Mouse (Mus musculus) MN1 (cell line): ENCODE measurements around the gene Becn1.

ENCODE experiments used
- DNase-seq: peaks from one replicate; pipeline ENCODE4 v3.0.0-alpha.2; 2016; ENCODE audit warnings: low spot score

Gene Becn1

DNA sequence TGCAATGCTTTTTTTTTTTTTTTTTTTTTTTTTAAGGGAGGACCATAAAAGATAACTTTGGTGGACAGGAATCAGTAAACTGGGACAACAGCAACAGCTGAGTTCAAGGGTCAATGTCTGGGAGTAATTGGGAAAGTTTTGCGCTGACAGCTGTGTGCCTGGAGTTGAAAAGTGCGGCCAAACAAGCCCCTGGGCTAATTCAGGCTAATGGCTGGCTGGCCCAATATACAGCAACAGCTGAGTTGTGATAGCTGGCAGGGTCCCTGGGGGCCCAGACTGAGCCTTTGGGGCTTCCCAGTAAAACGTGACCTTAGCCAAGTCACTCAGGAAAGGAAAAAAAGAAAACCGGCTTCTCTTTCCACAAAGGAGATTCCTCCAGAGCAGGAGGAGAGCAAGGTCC, 57.0 kb downstream of the Becn1 start:
- DNase-seq = no peak

DNA sequence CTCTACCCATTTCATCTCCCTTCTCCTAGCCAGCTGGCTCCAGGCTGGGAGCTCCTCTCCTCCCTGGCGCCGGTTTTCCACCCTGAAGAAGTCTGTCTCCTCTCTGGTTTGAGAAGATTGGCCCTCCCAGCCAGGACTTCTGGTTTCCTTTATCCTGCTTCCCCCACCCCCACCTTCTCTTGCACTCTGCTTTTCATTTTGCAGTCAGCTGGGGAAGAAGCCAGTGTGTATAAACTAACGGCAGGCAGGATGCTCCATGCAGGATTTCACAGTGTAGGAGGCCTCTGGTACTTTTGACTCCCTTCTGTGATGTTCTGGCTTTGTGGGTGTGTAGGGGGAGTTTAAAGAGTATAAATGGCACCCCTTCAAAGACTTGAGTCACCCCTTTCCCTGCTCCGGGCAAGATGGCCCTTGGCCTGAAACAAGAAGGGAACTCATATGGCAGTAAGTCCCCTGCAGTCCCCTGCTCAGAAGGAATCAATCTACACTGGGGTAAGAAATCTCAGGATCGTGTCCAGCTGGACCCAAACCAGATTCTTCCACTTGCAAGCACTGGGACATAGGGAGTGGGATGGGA, 63.9 kb downstream of the Becn1 start:
- DNase-seq = no peak

- no peak for DNase-seq
These were observed 65.3 kb downstream of the Becn1 start for GRCm38 (mm10) chr11:101236782-101237181.
